Mouse (Mus musculus) heart, embryonic 12.5 days (tissue): ENCODE data around the gene Hist1h2bp. TPM values are rescaled to one million over a fixed set of nuclear protein-coding genes. Genes with fewer than 3 reads are reported as not detected.
"Not testable (repeated sequence)": the region's sequence is repeated elsewhere in the genome, so short reads cannot be mapped to it uniquely, and the experiment has no call there.

Source experiments
- ATAC-seq: fragments of 200-750 bp; cut with Nextera tagmentation; 2 replicates; pipeline ENCODE4 v1.8.0; 2017; ENCODE audit warnings: moderate TSS enrichment, moderate library complexity; ENCODE audit not compliant: insufficient number of reproducible peaks, low FRiP score
- H3K27ac ChIP-seq: fragments of 300-500 bp; sonication (generic); 2 replicates; pipeline ENCODE4 v1.5.1; 2016; ENCODE audit warnings: mild to moderate bottlenecking, moderate library complexity; ENCODE audit not compliant: poor library complexity, severe bottlenecking
- H3K27me3 ChIP-seq: fragments of 300-500 bp; sonication (generic); replicated peaks from 2 replicates; pipeline ENCODE4 v1.6.1; 2016; ENCODE audit warnings: mild to moderate bottlenecking, moderate library complexity
- H3K36me3 ChIP-seq: fragments of 300-500 bp; sonication (generic); 2 replicates; pipeline ENCODE4 v1.6.1; 2016; ENCODE audit warnings: mild to moderate bottlenecking, moderate library complexity
- H3K4me1 ChIP-seq: fragments of 300-500 bp; sonication (generic); replicated peaks from 2 replicates; pipeline ENCODE4 v1.6.1; 2016; ENCODE audit warnings: mild to moderate bottlenecking
- H3K4me2 ChIP-seq: fragments of 300-500 bp; sonication (generic); 2 replicates; pipeline ENCODE4 v1.6.1; 2016; ENCODE audit warnings: mild to moderate bottlenecking, moderate library complexity
- H3K4me3 ChIP-seq: fragments of 300-500 bp; sonication (generic); 2 replicates; pipeline ENCODE4 v1.5.1; 2016; ENCODE audit warnings: mild to moderate bottlenecking
- H3K9ac ChIP-seq: fragments of 300-500 bp; sonication (generic); 2 replicates; pipeline ENCODE4 v1.6.1; 2016; ENCODE audit warnings: mild to moderate bottlenecking, moderate library complexity
- H3K9me3 ChIP-seq: fragments of 300-500 bp; sonication (generic); replicated peaks from 2 replicates; pipeline ENCODE4 v1.6.1; 2016; ENCODE audit warnings: mild to moderate bottlenecking, moderate library complexity
- WGBS: fragments of 180-500 bp; shearing (Covaris S2); methylation state at CpG from one replicate; pipeline ENCODE4 v1.1.7; 2016; 5-methylcytosine and 5-hydroxymethylcytosine counted together
- microRNA-seq: library from miRNA; unstranded; fragments of <30 nt; microRNA quantifications from one replicate; pipeline ENCODE4, GENCODE M21; 2017
- polyA plus RNA-seq: library from polyadenylated mRNA; unstranded; fragments of >200 nt; fragmentation: Nextera tagmentation; extraction: Ambion mirVana; gene quantifications from 2 replicates; pipeline ENCODE4 v1.2.1, GENCODE M21; 2016

Gene Hist1h2bp
- polyA plus RNA-seq, 1 experiment from 2014 or later: 1.3 TPM

GRCm38 (mm10) chr13:21812092-21812491 lies 24.8 kb downstream of the Hist1h2bp start:
- Histone ChIP-seq H3K4me2 (peak overlapping the region; percentile 53), H3K4me3 (peak overlapping the region; percentile 25; the same call in 1 of the 2 replicates), H3K9ac (peak overlapping the region; percentile 45; the same call in 1 of the 2 replicates)
- H3K9me3 ChIP-seq, H3K27ac ChIP-seq, H3K36me3 ChIP-seq, H3K4me1 ChIP-seq, H3K27me3 ChIP-seq: not testable (repeated sequence)
- peak; percentile 37; the same call in 1 of the 2 replicates for ATAC-seq
- WGBS: 0% methylated on average over 14 of the region's 14 CpGs

- 71% methylated on average over 7 of the region's 16 CpGs for WGBS
- not testable (repeated sequence) for H3K36me3 ChIP-seq, H3K27ac ChIP-seq, H3K4me2 ChIP-seq, H3K27me3 ChIP-seq, H3K4me1 ChIP-seq, H3K9me3 ChIP-seq, H3K4me3 ChIP-seq, H3K9ac ChIP-seq, ATAC-seq
Measured at GRCm38 (mm10) chr13:21820082-21820890, 33.0 kb downstream of the Hist1h2bp start.

- no peaks in the 10 kb centered on the region for H3K36me3 ChIP-seq
- no peaks in the 10 kb centered on the region for H3K9me3 ChIP-seq
- no peak overlapping the region for H3K9ac ChIP-seq
- no peaks in the 10 kb centered on the region for H3K27me3 ChIP-seq
- ATAC-seq: no peak
- H3K4me1 ChIP-seq: no peaks in the 10 kb centered on the region
- WGBS: 79% methylated on average over 3 of the region's 3 CpGs
- no peak overlapping the region for H3K27ac ChIP-seq
- no peak overlapping the region for H3K4me2 ChIP-seq
- H3K4me3 ChIP-seq: no peak overlapping the region
Measured at GRCm38 (mm10) chr13:21828511-21828910, 41.2 kb downstream of the Hist1h2bp start.

GRCm38 (mm10) chr13:21830344-21830743 lies 43.1 kb downstream of the Hist1h2bp start:
- Histone ChIP-seq H3K4me2 (peak overlapping the region; percentile 25; the same call in 1 of the 2 replicates), H3K9ac (no peak overlapping the region), H3K27ac (no peak overlapping the region), H3K4me1 (no peaks in the 10 kb centered on the region), H3K27me3 (no peaks in the 10 kb centered on the region), H3K9me3 (no peaks in the 10 kb centered on the region), H3K4me3 (no peak overlapping the region), H3K36me3 (no peaks in the 10 kb centered on the region)
- no peak for ATAC-seq
- WGBS: 88% methylated on average over 10 of the region's 10 CpGs

GRCm38 (mm10) chr13:21831418-21832394 lies 44.4 kb downstream of the Hist1h2bp start, which contains the start of gene Hist1h4n:
Hist1h4n (minus strand) TSS chr13:21832196.
- Histone ChIP-seq H3K4me2 (peak within 1 kb of the TSS; percentile 57), H3K4me3 (peak within 1 kb of the TSS; percentile 23), H3K27ac (peak within 1 kb of the TSS; percentile 27; the same call in 1 of the 2 replicates)
- not testable (repeated sequence) for H3K27me3 ChIP-seq, H3K36me3 ChIP-seq, H3K9ac ChIP-seq, H3K4me1 ChIP-seq, H3K9me3 ChIP-seq
- WGBS: 0% methylated on average over 25 of the region's 58 CpGs
- peak; percentile 85 for ATAC-seq

GRCm38 (mm10) chr13:21833461-21833860 lies 46.2 kb downstream of the Hist1h2bp start, which contains the start of the genes Hist1h2ap and Hist1h2br:
Hist1h2ap (minus strand) TSS chr13:21833507.
Hist1h2br (plus strand) TSS chr13:21833743.
- H3K4me3 ChIP-seq, H3K9me3 ChIP-seq, H3K4me2 ChIP-seq, H3K4me1 ChIP-seq, H3K36me3 ChIP-seq, H3K9ac ChIP-seq, H3K27me3 ChIP-seq, H3K27ac ChIP-seq: not testable (repeated sequence)
- peak; percentile 93 for ATAC-seq
- WGBS: no CpG with 5 or more reads among the region's 24 CpGs

Small RNAs within 50 kb of the gene (microRNA-seq; reads per million reads assigned to microRNA genes)
- gene Gm19658: not detected
- gene Gm44346: not detected
- gene Gm44454: not detected
- not detected for gene Gm44466

Other genes starting within 250 kb of the Hist1h2bp start
- 0.06 and 0.10 TPM in 2 replicates for gene Olfr1366, start 244.7 kb upstream of the Hist1h2bp start, polyA plus RNA-seq
- 0.04 and 0.05 TPM in 2 replicates for gene Olfr1535, start 227.6 kb upstream of the Hist1h2bp start, polyA plus RNA-seq
- gene Olfr1364, start 205.7 kb upstream of the Hist1h2bp start, polyA plus RNA-seq: not detected in 2 replicates
- not detected in 2 replicates for gene Olfr1362, start 173.4 kb upstream of the Hist1h2bp start, polyA plus RNA-seq
- not detected in 2 replicates for gene Olfr11, start 144.9 kb upstream of the Hist1h2bp start, polyA plus RNA-seq
- not detected in 2 replicates for gene Olfr1361, start 124.1 kb upstream of the Hist1h2bp start, polyA plus RNA-seq
- not detected in 2 replicates for gene Olfr1360, start 110.1 kb upstream of the Hist1h2bp start, polyA plus RNA-seq
- not detected in 2 replicates for gene Olfr1359, start 89.3 kb upstream of the Hist1h2bp start, polyA plus RNA-seq
- 0.91 TPM in 1 of 2 replicates, not detected in the other for gene Hist1h2bl, start 71.3 kb upstream of the Hist1h2bp start, polyA plus RNA-seq
- gene Hist1h2ai, start 71.0 kb upstream of the Hist1h2bp start, polyA plus RNA-seq: 5.4 and 6.6 TPM in 2 replicates
- 2.0 TPM in 2 replicates for gene Hist1h3h, start 69.8 kb upstream of the Hist1h2bp start, polyA plus RNA-seq
- 1.4 and 2.5 TPM in 2 replicates for gene Hist1h2bm, start 65.4 kb upstream of the Hist1h2bp start, polyA plus RNA-seq
- gene Hist1h4j, start 52.4 kb upstream of the Hist1h2bp start, polyA plus RNA-seq: 0.31 and 0.68 TPM in 2 replicates
- gene Hist1h4k, start 37.0 kb upstream of the Hist1h2bp start, polyA plus RNA-seq: 0.80 TPM in 1 of 2 replicates, not detected in the other
- gene Hist1h2ak, start 33.6 kb upstream of the Hist1h2bp start, polyA plus RNA-seq: 7.0 and 11.4 TPM in 2 replicates
- 1.1 and 2.1 TPM in 2 replicates for gene Hist1h2bn, start 33.3 kb upstream of the Hist1h2bp start, polyA plus RNA-seq
- 12.4 and 12.5 TPM in 2 replicates for gene Hist1h1b, start 6.8 kb upstream of the Hist1h2bp start, polyA plus RNA-seq
- gene Hist1h3i, start 4.1 kb upstream of the Hist1h2bp start, polyA plus RNA-seq: 54.7 and 68.0 TPM in 2 replicates
- gene Hist1h2an, start 243 bp upstream of the Hist1h2bp start, polyA plus RNA-seq: 1.3 and 6.2 TPM in 2 replicates
- 8.4 and 12.7 TPM in 2 replicates for gene Hist1h2bq, start 22.7 kb downstream of the Hist1h2bp start, polyA plus RNA-seq
- 2.6 TPM in 1 of 2 replicates, not detected in the other for gene Hist1h2ao, start 23.0 kb downstream of the Hist1h2bp start, polyA plus RNA-seq
- not detected in 2 replicates for gene Hist1h4m, start 24.3 kb downstream of the Hist1h2bp start, polyA plus RNA-seq
- 8.4 and 15.5 TPM in 2 replicates for gene Hist1h4n, start 44.7 kb downstream of the Hist1h2bp start, polyA plus RNA-seq
- 2,122 and 2,141 TPM in 2 replicates for gene Hist1h2ap, start 46.0 kb downstream of the Hist1h2bp start, polyA plus RNA-seq
- 8.1 and 12.8 TPM in 2 replicates for gene Hist1h2br, start 46.3 kb downstream of the Hist1h2bp start, polyA plus RNA-seq
- gene Zfp184, start 157.6 kb downstream of the Hist1h2bp start, polyA plus RNA-seq: 7.5 and 8.3 TPM in 2 replicates
- 0.13 and 0.14 TPM in 2 replicates for gene Pom121l2, start 193.7 kb downstream of the Hist1h2bp start, polyA plus RNA-seq
- 0.17 and 0.28 TPM in 2 replicates for gene Prss16, start 222.3 kb downstream of the Hist1h2bp start, polyA plus RNA-seq
- gene Hist1h2ah, start 248.1 kb downstream of the Hist1h2bp start, polyA plus RNA-seq: 3.7 and 5.0 TPM in 2 replicates
- gene Hist1h2bk, start 248.4 kb downstream of the Hist1h2bp start, polyA plus RNA-seq: 2.3 and 3.6 TPM in 2 replicates